ENCODE assay signal across 28 mouse cellular contexts in the genomic region with DNA sequence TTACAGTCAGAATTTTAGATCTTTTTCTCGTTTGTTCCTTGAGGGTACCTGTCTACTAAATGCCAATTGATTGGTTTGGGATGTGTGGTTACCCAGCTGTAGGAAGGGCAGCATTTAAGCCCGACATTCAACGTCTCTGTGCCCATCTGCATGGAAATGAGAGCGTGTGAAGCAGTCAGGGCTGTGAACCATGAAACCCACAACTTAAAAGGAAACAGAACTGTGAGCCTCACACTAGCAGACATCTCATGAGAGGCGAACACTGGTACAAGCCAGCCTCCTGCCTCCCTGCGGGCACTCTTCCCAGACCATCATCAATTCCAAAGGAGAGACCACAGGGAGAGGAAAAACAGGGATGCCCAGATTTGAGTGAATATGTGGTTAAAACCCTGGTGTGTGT. TPM values are rescaled to one million over a fixed set of nuclear protein-coding genes. Genes with fewer than 3 reads are reported as not detected.
DNase-seq lines count a peak whose midpoint lies in the region; ATAC-seq lines count a peak whose summit lies in the region.
"Had no signal": no experiment of that assay in that cellular context is flagged by ENCODE, and none has a peak within 500 bp of the region (broad histone marks: within the 10 kb centered on the region; RNA-seq: fewer than 3 reads in every experiment).

No protein-coding gene starts in this region.

- no peak overlapping the region for H3K4me3 ChIP-seq in hindbrain, embryonic 16.5 days (ENCODE audit: low read length)
- no peak overlapping the region for H3K4me3 ChIP-seq in forebrain, embryonic 11.5 days (ENCODE audit: low read depth, low read length)
- H3K4me3 ChIP-seq: embryonic facial prominence, embryonic 12.5 days; forebrain, embryonic 15.5 days; heart, embryonic 12.5 days; hindbrain, embryonic 10.5 days; limb, embryonic 13.5 days; liver, embryonic 13.5 days; midbrain, embryonic 12.5 days; neural tube, embryonic 12.5 days had no signal

- H3K4me2 ChIP-seq in hindbrain, embryonic 16.5 days (ENCODE audit: low read length): no peak overlapping the region
- H3K4me2 ChIP-seq in forebrain, embryonic 11.5 days (ENCODE audit: low read depth, low read length, severe bottlenecking): no peak overlapping the region
- H3K4me2 ChIP-seq: embryonic facial prominence, embryonic 12.5 days; forebrain, embryonic 15.5 days; heart, embryonic 12.5 days; limb, embryonic 13.5 days; liver, embryonic 13.5 days; midbrain, embryonic 12.5 days; neural tube, embryonic 12.5 days had no signal

- no peak overlapping the region for H3K27ac ChIP-seq in hindbrain, embryonic 16.5 days (ENCODE audit: low read depth, low read length)
- H3K27ac ChIP-seq in forebrain, embryonic 11.5 days (ENCODE audit: low read depth, low read length): no peak overlapping the region
- H3K27ac ChIP-seq: embryonic facial prominence, embryonic 12.5 days; forebrain, embryonic 15.5 days; hindbrain, embryonic 10.5 days; hindbrain, postnatal 0 days; limb, embryonic 13.5 days; liver, embryonic 13.5 days; midbrain, embryonic 12.5 days; neural tube, embryonic 12.5 days had no signal

- WGBS in hindbrain, embryonic 16.5 days: 63% methylated on average over 6 of the region's 6 CpGs
- 79% methylated on average over 6 of the region's 6 CpGs for WGBS in forebrain, embryonic 11.5 days

- ATAC-seq in hindbrain, embryonic 16.5 days: no peak
- ATAC-seq in forebrain, embryonic 11.5 days (replicated peaks; ENCODE audit: low FRiP score): no peak
- ATAC-seq: CD4-positive, CD25-positive, alpha-beta regulatory T cell, adult 4 months; forebrain, embryonic 15.5 days; hindbrain, postnatal 0 days; intestine, postnatal 0 days had no signal

- no peaks in the 10 kb centered on the region for H3K4me1 ChIP-seq in hindbrain, embryonic 16.5 days (ENCODE audit: control insufficient read depth, insufficient read depth, low read depth, low read length)
- H3K4me1 ChIP-seq in forebrain, embryonic 11.5 days (replicated peaks; ENCODE audit: control insufficient read depth, insufficient read depth, low read length): no peaks in the 10 kb centered on the region
- H3K4me1 ChIP-seq: heart, embryonic 12.5 days had no signal

- no peak overlapping the region for H3K9ac ChIP-seq in hindbrain, embryonic 16.5 days (ENCODE audit: low read depth, low read length)
- no peak overlapping the region for H3K9ac ChIP-seq in forebrain, embryonic 11.5 days (ENCODE audit: low read length)
- H3K9ac ChIP-seq: embryonic facial prominence, embryonic 12.5 days; forebrain, embryonic 15.5 days; heart, embryonic 12.5 days; limb, embryonic 13.5 days; liver, embryonic 13.5 days; midbrain, embryonic 12.5 days; neural tube, embryonic 12.5 days had no signal

- DNase-seq in cerebellum, postnatal 10 days: peak; percentile 48 to 51
- no peak for DNase-seq in cerebellum, adult 11-12 months
- peak; percentile 20 for DNase-seq in thymus, postnatal 0 days (ENCODE audit: low spot score)
- DNase-seq in thymus, postnatal 36 days: no peak
- DNase-seq in spleen, adult 12 weeks (ENCODE audit: low spot score): peak; percentile 15
- DNase-seq in forebrain, embryonic 11.5 days (ENCODE audit: low spot score): no peak
- DNase-seq in urinary bladder, adult 2 months (ENCODE audit: low spot score): no peak
- DNase-seq: adrenal gland, postnatal 14 days; cerebellum, adult 8-10 months; gastrocnemius, postnatal 14 days; heart, adult 11 months; heart, postnatal 10 days; liver, embryonic 13.5 days; lung, adult 2 months; lung, postnatal 14 days; retina, postnatal 1 day; thymus, adult 18-20 months had no signal

- H3K9me3 ChIP-seq in hindbrain, embryonic 16.5 days (ENCODE audit: control insufficient read depth, low read length): no peaks in the 10 kb centered on the region
- H3K9me3 ChIP-seq in forebrain, embryonic 11.5 days (ENCODE audit: control insufficient read depth, low read length): no peaks in the 10 kb centered on the region
- H3K9me3 ChIP-seq: embryonic facial prominence, embryonic 12.5 days; forebrain, embryonic 15.5 days; heart, embryonic 12.5 days; hindbrain, embryonic 10.5 days; limb, embryonic 13.5 days; liver, embryonic 13.5 days; midbrain, embryonic 12.5 days; neural tube, embryonic 12.5 days had no signal

- no peaks in the 10 kb centered on the region for H3K27me3 ChIP-seq in hindbrain, embryonic 16.5 days (replicated peaks; ENCODE audit: control insufficient read depth, insufficient read depth, low read length)
- no peaks in the 10 kb centered on the region for H3K27me3 ChIP-seq in forebrain, embryonic 11.5 days (ENCODE audit: control insufficient read depth, insufficient read depth, low read length)
- H3K27me3 ChIP-seq: embryonic facial prominence, embryonic 12.5 days; forebrain, embryonic 15.5 days; heart, embryonic 12.5 days; limb, embryonic 13.5 days; liver, embryonic 13.5 days; midbrain, embryonic 12.5 days; neural tube, embryonic 12.5 days had no signal

- no peaks in the 10 kb centered on the region for H3K36me3 ChIP-seq in hindbrain, embryonic 16.5 days (ENCODE audit: control insufficient read depth, insufficient read depth, low read length)
- no peaks in the 10 kb centered on the region for H3K36me3 ChIP-seq in forebrain, embryonic 11.5 days (ENCODE audit: control insufficient read depth, insufficient read depth, low read length)
- H3K36me3 ChIP-seq: embryonic facial prominence, embryonic 12.5 days; forebrain, embryonic 15.5 days; heart, embryonic 12.5 days; hindbrain, embryonic 10.5 days; limb, embryonic 13.5 days; liver, embryonic 13.5 days; midbrain, embryonic 12.5 days; neural tube, embryonic 12.5 days had no signal

RNA-seq across cellular contexts. Expression of gene Bfsp1, which starts 22.1 kb away (rescaled TPM):
- polyA plus RNA-seq in thymus, postnatal 0 days (2015; fragmentation: Nextera tagmentation; extraction: Ambion mirVana): 0.62 and 0.66 TPM in 2 replicates
- polyA plus RNA-seq in hindbrain, embryonic 16.5 days (2015; fragmentation: Nextera tagmentation; extraction: Ambion mirVana): 0.85 and 2.0 TPM in 2 replicates
- 0.44 and 1.7 TPM in 2 replicates for polyA plus RNA-seq in forebrain, embryonic 11.5 days (2014; fragmentation: Nextera tagmentation; extraction: Ambion mirVana)
- polyA plus RNA-seq in urinary bladder, adult 2 months (2012; rRNA removed): 2.0 and 2.1 TPM in 2 replicates
- polyA plus RNA-seq: CD4-positive, CD25-positive, alpha-beta regulatory T cell, adult 4 months had no signal

Comparison
In these comparisons a context has a peak if more than half of its experiments do, and no peak if none do; other contexts are left out.
1. DNase-seq: peak in cerebellum, postnatal 10 days (2 of 2), thymus, postnatal 0 days (single experiment) and spleen, adult 12 weeks (single experiment); none in cerebellum, adult 11-12 months (single experiment), thymus, postnatal 36 days (0 of 2), forebrain, embryonic 11.5 days (single experiment) and urinary bladder, adult 2 months (single experiment).